Mouse (Mus musculus): ENCODE data around the gene Grin2a. TPM values are rescaled to one million over a fixed set of nuclear protein-coding genes. Genes with fewer than 3 reads are reported as not detected.
"Not testable (repeated sequence)": the region's sequence is repeated elsewhere in the genome, so short reads cannot be mapped to it uniquely, and the experiment has no call there.

Gene Grin2a
- polyA plus RNA-seq, 1 experiment from 2014 or later, result 0.47 TPM

GRCm38 (mm10) chr16:9663508-9663907 is 331.9 kb downstream of the Grin2a start:
- H3K27me3 ChIP-seq (replicated peaks; ENCODE audit: control insufficient read depth, insufficient read depth, low read length), result no peaks in the 10 kb centered on the region
- no peak overlapping the region for H3K4me3 ChIP-seq (ENCODE audit: low read depth, low read length)
- DNase-seq (ENCODE audit: low spot score) (no peak), ATAC-seq (no peak)
- H3K9me3 ChIP-seq (replicated peaks; ENCODE audit: control insufficient read depth, low read length), result no peaks in the 10 kb centered on the region
- 84% methylated on average over 2 of the region's 2 CpGs for WGBS
- H3K9ac ChIP-seq (ENCODE audit: low read length), result no peak overlapping the region
- no peak overlapping the region for H3K4me2 ChIP-seq (ENCODE audit: low read length)
- H3K36me3 ChIP-seq (ENCODE audit: control insufficient read depth, insufficient read depth, low read length), result no peaks in the 10 kb centered on the region
- H3K4me1 ChIP-seq (ENCODE audit: control insufficient read depth, insufficient read depth, low read length), result no peaks in the 10 kb centered on the region
- no peak overlapping the region for H3K27ac ChIP-seq (ENCODE audit: low read depth, low read length)

- Histone ChIP-seq H3K9ac (ENCODE audit: low read length) (no peak overlapping the region), H3K27me3 (replicated peaks; ENCODE audit: control insufficient read depth, insufficient read depth, low read length) (no peaks in the 10 kb centered on the region), H3K36me3 (ENCODE audit: control insufficient read depth, insufficient read depth, low read length) (no peaks in the 10 kb centered on the region), H3K4me3 (ENCODE audit: low read depth, low read length) (no peak overlapping the region), H3K4me1 (ENCODE audit: control insufficient read depth, insufficient read depth, low read length) (no peaks in the 10 kb centered on the region), H3K27ac (ENCODE audit: low read depth, low read length) (no peak overlapping the region), H3K9me3 (replicated peaks; ENCODE audit: control insufficient read depth, low read length) (no peaks in the 10 kb centered on the region), H3K4me2 (ENCODE audit: low read length) (no peak overlapping the region)
- ATAC-seq (no peak), DNase-seq (ENCODE audit: low spot score) (no peak)
- WGBS, result 88% methylated on average over 10 of the region's 10 CpGs
These were observed 369.5 kb downstream of the Grin2a start for GRCm38 (mm10) chr16:9625652-9626444.

- ATAC-seq, result no peak
- Histone ChIP-seq H3K36me3 (ENCODE audit: control insufficient read depth, insufficient read depth, low read length) (no peaks in the 10 kb centered on the region), H3K4me2 (ENCODE audit: low read length) (no peak overlapping the region), H3K27me3 (replicated peaks; ENCODE audit: control insufficient read depth, insufficient read depth, low read length) (no peaks in the 10 kb centered on the region), H3K9me3 (replicated peaks; ENCODE audit: control insufficient read depth, low read length) (no peaks in the 10 kb centered on the region), H3K4me3 (ENCODE audit: low read depth, low read length) (no peak overlapping the region), H3K9ac (ENCODE audit: low read length) (no peak overlapping the region), H3K4me1 (ENCODE audit: control insufficient read depth, insufficient read depth, low read length) (no peaks in the 10 kb centered on the region), H3K27ac (ENCODE audit: low read depth, low read length) (no peak overlapping the region)
- DNase-seq (ENCODE audit: low spot score), result no peak
- 94% methylated on average over 2 of the region's 2 CpGs for WGBS
These were observed 371.0 kb downstream of the Grin2a start for GRCm38 (mm10) chr16:9624346-9624745.

GRCm38 (mm10) chr16:9618206-9618605 is 377.2 kb downstream of the Grin2a start:
- Histone ChIP-seq H3K4me2 (ENCODE audit: low read length) (no peak overlapping the region), H3K4me1 (ENCODE audit: control insufficient read depth, insufficient read depth, low read length) (no peaks in the 10 kb centered on the region), H3K4me3 (ENCODE audit: low read depth, low read length) (no peak overlapping the region), H3K36me3 (ENCODE audit: control insufficient read depth, insufficient read depth, low read length) (no peaks in the 10 kb centered on the region), H3K9me3 (replicated peaks; ENCODE audit: control insufficient read depth, low read length) (no peaks in the 10 kb centered on the region), H3K27ac (ENCODE audit: low read depth, low read length) (no peak overlapping the region), H3K9ac (ENCODE audit: low read length) (no peak overlapping the region), H3K27me3 (replicated peaks; ENCODE audit: control insufficient read depth, insufficient read depth, low read length) (no peaks in the 10 kb centered on the region)
- 44% methylated on average over 2 of the region's 2 CpGs for WGBS
- ATAC-seq (no peak), DNase-seq (ENCODE audit: low spot score) (peak; percentile 29)

GRCm38 (mm10) chr16:9617215-9617614 is 378.1 kb downstream of the Grin2a start:
- Histone ChIP-seq H3K9me3 (replicated peaks; ENCODE audit: control insufficient read depth, low read length) (no peaks in the 10 kb centered on the region), H3K27ac (ENCODE audit: low read depth, low read length) (no peak overlapping the region), H3K36me3 (ENCODE audit: control insufficient read depth, insufficient read depth, low read length) (no peaks in the 10 kb centered on the region), H3K4me2 (ENCODE audit: low read length) (no peak overlapping the region), H3K27me3 (replicated peaks; ENCODE audit: control insufficient read depth, insufficient read depth, low read length) (no peaks in the 10 kb centered on the region), H3K4me1 (ENCODE audit: control insufficient read depth, insufficient read depth, low read length) (no peaks in the 10 kb centered on the region), H3K9ac (ENCODE audit: low read length) (no peak overlapping the region), H3K4me3 (ENCODE audit: low read depth, low read length) (no peak overlapping the region)
- no peak for ATAC-seq
- DNase-seq (ENCODE audit: low spot score), result no peak
- WGBS, result 94% methylated on average over 2 of the region's 2 CpGs

GRCm38 (mm10) chr16:9616807-9617206 is 378.6 kb downstream of the Grin2a start:
- Histone ChIP-seq H3K4me3 (ENCODE audit: low read depth, low read length) (no peak overlapping the region), H3K9me3 (replicated peaks; ENCODE audit: control insufficient read depth, low read length) (no peaks in the 10 kb centered on the region), H3K36me3 (ENCODE audit: control insufficient read depth, insufficient read depth, low read length) (no peaks in the 10 kb centered on the region), H3K9ac (ENCODE audit: low read length) (no peak overlapping the region), H3K4me1 (ENCODE audit: control insufficient read depth, insufficient read depth, low read length) (no peaks in the 10 kb centered on the region), H3K27ac (ENCODE audit: low read depth, low read length) (no peak overlapping the region), H3K27me3 (replicated peaks; ENCODE audit: control insufficient read depth, insufficient read depth, low read length) (no peaks in the 10 kb centered on the region), H3K4me2 (ENCODE audit: low read length) (no peak overlapping the region)
- DNase-seq (ENCODE audit: low spot score) (no peak), ATAC-seq (no peak)
- whole genome bisulfite sequencing, result 76% methylated on average over 4 of the region's 4 CpGs

GRCm38 (mm10) chr16:9612596-9612995 is 382.8 kb downstream of the Grin2a start:
- not testable (repeated sequence) for DNase-seq (ENCODE audit: low spot score); H3K27me3 ChIP-seq (replicated peaks; ENCODE audit: control insufficient read depth, insufficient read depth, low read length); H3K36me3 ChIP-seq (ENCODE audit: control insufficient read depth, insufficient read depth, low read length); H3K9ac ChIP-seq (ENCODE audit: low read length); H3K4me1 ChIP-seq (ENCODE audit: control insufficient read depth, insufficient read depth, low read length); H3K9me3 ChIP-seq (replicated peaks; ENCODE audit: control insufficient read depth, low read length); H3K4me2 ChIP-seq (ENCODE audit: low read length); H3K4me3 ChIP-seq (ENCODE audit: low read depth, low read length); ATAC-seq; H3K27ac ChIP-seq (ENCODE audit: low read depth, low read length)
- WGBS, result 93% methylated on average over 5 of the region's 6 CpGs

GRCm38 (mm10) chr16:9607432-9607831 is 387.9 kb downstream of the Grin2a start:
- Histone ChIP-seq H3K9me3 (replicated peaks; ENCODE audit: control insufficient read depth, low read length) (no peaks in the 10 kb centered on the region), H3K4me1 (ENCODE audit: control insufficient read depth, insufficient read depth, low read length) (no peaks in the 10 kb centered on the region), H3K27me3 (replicated peaks; ENCODE audit: control insufficient read depth, insufficient read depth, low read length) (no peaks in the 10 kb centered on the region), H3K36me3 (ENCODE audit: control insufficient read depth, insufficient read depth, low read length) (no peaks in the 10 kb centered on the region), H3K4me3 (ENCODE audit: low read depth, low read length) (no peak overlapping the region), H3K27ac (ENCODE audit: low read depth, low read length) (no peak overlapping the region), H3K4me2 (ENCODE audit: low read length) (no peak overlapping the region), H3K9ac (ENCODE audit: low read length) (no peak overlapping the region)
- no peak for DNase-seq (ENCODE audit: low spot score)
- no peak for ATAC-seq
- 86% methylated on average over 2 of the region's 2 CpGs for WGBS

GRCm38 (mm10) chr16:9603983-9604382 is 391.4 kb downstream of the Grin2a start:
- no peak overlapping the region for H3K27ac ChIP-seq (ENCODE audit: low read depth, low read length)
- no peak for DNase-seq (ENCODE audit: low spot score)
- no peak for ATAC-seq
- no peak overlapping the region for H3K4me2 ChIP-seq (ENCODE audit: low read length)
- no peak overlapping the region for H3K9ac ChIP-seq (ENCODE audit: low read length)
- no peaks in the 10 kb centered on the region for H3K9me3 ChIP-seq (replicated peaks; ENCODE audit: control insufficient read depth, low read length)
- H3K4me3 ChIP-seq (ENCODE audit: low read depth, low read length), result no peak overlapping the region
- 82% methylated on average over 5 of the region's 5 CpGs for WGBS
- H3K36me3 ChIP-seq (ENCODE audit: control insufficient read depth, insufficient read depth, low read length), result no peaks in the 10 kb centered on the region
- H3K27me3 ChIP-seq (replicated peaks; ENCODE audit: control insufficient read depth, insufficient read depth, low read length), result no peaks in the 10 kb centered on the region
- no peaks in the 10 kb centered on the region for H3K4me1 ChIP-seq (ENCODE audit: control insufficient read depth, insufficient read depth, low read length)
